Mouse (Mus musculus) brain, embryonic 14.5 days (tissue): Measurements from ENCODE around the gene Ptms. TPM values are rescaled to one million over a fixed set of nuclear protein-coding genes. Genes with fewer than 3 reads are reported as not detected.
A peak's percentile ranks its signal among the peaks of the same experiment; 100 is the strongest.
"Not testable (repeated sequence)": the region's sequence is repeated elsewhere in the genome, so short reads cannot be mapped to it uniquely, and the experiment has no call there.

Experiments
- DNase-seq: peaks from one replicate; pipeline ENCODE4 v3.0.0-alpha.2; 2011; ENCODE audit warnings: low read depth
- CTCF ChIP-seq: fragments of 200-500 bp; IDR thresholded peaks from 2 replicates; pipeline ENCODE4 v1.5.1; 2012; ENCODE audit warnings: inconsistent platforms, mild to moderate bottlenecking, moderate library complexity, borderline replicate concordance; ENCODE audit not compliant: insufficient read depth, insufficient read length; ENCODE audit errors: extremely low read depth
- POLR2A ChIP-seq: fragments of 200-500 bp; IDR thresholded peaks from 2 replicates; pipeline ENCODE4 v1.6.1; 2012; ENCODE audit warnings: mild to moderate bottlenecking, inconsistent platforms, borderline replicate concordance; ENCODE audit not compliant: poor library complexity, insufficient read depth, insufficient read length, severe bottlenecking; ENCODE audit errors: extremely low read depth
- polyA plus RNA-seq: library from polyadenylated mRNA; depleted of rRNA; stranded (reverse); fragments of >200 nt; gene quantifications from 2 replicates; pipeline ENCODE4 v1.2.3, GENCODE M21; 2012

Gene Ptms
- polyA plus RNA-seq, 1 experiment = 2,630 TPM

DNA sequence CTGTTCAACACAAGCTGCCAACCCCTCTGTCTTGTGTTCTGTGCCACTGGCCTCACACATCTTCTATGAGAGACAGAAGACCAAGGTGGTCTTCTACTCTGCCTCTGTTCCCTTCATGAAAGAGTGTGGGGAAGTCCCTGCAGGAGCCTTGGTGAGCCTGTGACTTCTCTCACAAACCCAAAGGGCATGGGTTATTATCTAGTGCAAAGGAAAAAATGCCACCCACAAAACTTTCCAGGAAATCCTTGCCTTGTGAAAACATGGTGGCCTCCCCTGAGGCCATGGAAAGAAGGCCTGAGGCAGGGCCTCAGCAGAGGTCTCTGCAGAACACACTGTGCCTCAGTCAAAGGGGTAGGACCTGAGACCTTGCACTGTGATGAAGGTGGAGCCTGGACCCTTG is 18.1 kb downstream of the Ptms start:
- no peak for DNase-seq
- TF ChIP-seq POLR2A = no peak
- TF ChIP-seq CTCF = no peak

DNA sequence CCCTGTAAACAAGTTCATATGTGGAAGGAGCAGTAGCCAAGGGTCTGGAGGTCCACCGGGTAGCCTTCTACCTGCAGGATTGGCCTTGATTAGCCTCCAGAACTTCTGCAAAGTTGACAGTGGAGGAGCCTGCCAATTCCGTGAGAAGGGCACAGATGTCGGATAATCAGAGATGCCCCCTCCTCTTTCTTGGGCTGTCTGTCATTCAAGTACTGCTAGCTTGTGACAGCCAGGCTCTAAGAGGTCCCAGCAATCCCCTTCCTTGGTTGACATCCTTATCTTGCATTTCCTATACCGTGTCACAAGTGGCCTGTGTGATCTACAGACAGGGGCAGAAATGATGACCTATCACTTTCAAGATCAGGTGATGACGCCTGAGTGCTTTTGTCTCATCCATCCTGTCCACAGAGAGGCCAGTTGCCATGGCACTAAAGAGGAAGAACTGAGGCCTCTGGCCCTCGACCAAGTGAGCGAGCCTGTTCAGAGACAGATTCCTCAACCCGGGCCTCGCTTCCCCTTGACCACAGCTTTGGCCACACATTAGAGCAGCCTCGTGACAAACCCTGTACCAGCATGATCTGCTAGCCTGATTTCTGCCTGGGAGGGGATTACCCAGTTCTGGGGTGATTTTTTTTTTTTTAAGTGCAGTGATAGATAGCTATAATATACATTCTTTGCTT is 19.0 kb downstream of the Ptms start:
- TF ChIP-seq CTCF = no peak
- no peak for TF ChIP-seq POLR2A
- DNase-seq = no peak

DNA sequence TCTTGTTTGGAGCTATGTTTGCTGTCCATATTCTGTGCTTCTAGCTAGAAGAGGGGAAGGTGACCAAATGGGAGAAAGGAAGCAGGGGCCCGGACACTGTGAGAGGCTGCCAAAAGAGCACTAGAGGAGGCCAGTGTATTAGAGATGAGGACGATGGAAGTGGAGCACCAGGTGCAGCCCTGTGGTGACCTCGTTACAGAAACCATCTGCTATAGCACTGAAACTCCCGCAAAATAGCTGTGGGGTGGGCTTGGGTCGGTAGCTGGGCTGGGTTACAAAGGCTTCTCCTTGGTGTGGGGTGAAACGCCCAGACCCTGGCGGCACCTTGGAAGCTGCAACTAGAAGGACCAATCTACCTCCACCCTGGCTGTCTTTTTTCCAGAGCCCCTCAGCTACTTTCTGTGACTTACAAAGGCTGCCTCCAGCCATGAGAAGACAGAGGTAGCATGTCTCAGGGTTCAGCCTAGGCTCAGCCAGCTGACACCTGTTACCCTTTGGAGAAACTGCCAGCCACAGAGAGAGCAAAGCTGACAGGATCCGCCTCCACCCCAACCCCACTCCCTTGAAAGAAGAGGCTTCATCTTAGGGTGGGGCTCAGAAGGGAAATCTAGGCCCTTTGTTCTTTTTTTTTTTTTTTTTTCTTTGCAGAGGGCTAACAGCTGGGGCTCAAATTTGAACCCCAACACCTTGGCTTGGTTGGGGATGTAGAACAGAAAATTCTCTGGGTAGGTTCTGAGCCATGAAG is 19.7 kb downstream of the Ptms start:
- TF ChIP-seq CTCF = no peak
- TF ChIP-seq POLR2A = no peak

DNA sequence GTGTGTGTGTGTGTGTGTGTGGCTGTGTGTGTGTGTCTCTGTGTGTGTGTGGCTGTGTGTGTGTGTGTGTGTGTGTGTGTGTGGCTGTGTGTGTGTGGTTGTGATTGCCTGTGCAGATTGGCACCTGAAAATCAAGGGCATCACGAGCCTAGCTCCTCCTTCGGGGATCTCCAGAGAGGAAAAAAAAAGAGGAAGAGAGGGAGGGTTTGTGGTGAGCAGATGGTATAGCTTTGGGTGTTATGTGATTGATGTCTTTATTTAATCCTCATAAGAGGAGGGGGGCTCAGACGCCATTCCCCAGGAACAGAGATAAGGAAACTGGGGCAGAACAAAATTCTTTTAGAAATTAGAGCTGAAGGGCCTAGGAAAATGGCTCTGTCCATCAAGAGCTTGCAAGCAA is 21.5 kb downstream of the Ptms start:
- TF ChIP-seq CTCF (no peak), POLR2A (no peak)
- DNase-seq = peak; percentile 68

More for the DNA sequence above, 19.7 kb downstream of the Ptms start:
- no peak for DNase-seq

DNA sequence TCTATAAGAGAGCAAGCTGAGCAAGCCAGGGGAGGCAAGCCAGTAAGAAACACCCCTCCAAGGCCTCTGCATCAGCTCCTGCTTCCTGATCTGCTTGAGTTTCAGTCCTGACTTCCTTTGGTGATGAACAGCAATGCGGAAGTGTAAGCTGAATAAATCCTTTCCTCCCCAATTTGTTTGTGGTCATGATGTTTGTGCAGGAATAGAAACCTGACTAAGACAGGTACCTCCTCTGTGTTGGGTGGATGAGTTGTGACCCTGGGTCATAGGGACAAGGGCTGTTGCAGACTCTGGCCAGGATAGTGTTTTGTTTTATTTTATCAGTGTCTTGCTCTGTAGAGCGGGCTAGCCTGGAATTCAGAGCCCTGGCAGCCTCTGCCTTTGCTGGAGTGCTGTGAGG is 25.8 kb downstream of the Ptms start:
- DNase-seq = not testable (repeated sequence)

DNA sequence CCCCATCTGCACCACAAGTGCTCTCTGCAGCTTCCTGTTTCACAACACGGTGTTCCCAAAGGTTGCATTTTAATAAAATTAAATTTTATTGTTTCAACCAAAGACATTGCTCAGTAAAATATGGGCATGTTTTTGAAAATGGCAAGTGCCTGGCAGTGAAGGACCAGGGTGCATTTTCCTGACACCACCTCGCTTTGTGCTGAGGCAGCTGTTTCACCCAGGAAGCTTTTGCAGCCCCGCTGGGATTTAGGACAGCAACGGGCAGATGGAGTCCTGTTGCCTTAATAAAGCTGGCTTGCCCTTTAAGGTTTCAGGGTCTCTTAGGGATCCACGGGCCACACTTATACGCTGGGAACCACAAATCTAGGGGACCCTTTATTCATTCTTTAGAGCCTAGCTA is 28.9 kb downstream of the Ptms start:
- TF ChIP-seq POLR2A = no peak
- no peak for DNase-seq

DNA sequence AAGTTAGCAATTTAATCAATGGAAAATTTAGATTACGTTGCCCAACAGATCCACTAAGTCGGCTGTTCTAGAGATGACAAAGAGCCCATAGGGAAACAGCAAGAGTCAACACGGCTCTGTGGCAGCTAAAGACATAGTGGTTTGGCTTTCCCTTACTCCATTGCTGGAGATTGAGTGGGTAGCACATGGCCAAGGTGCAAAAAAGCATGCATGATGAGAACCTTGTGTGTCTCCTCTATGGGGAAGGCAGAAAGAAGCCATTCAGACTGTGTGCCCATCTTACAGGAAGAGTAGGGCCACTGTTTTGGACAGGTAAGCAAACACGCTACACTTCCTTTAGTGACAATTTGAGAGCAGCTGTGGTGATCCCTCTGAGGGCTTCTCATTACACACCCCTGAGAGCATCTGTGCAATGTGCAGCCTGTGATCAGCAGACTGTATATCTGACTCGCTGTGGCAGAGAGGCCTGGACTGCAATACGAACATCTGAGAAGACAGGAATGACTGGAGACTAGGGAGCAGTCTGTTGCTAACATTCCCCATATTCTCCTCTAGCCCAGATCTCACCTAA is 31.3 kb downstream of the Ptms start:
- DNase-seq = no peak
- TF ChIP-seq CTCF (no peak), POLR2A (no peak)

DNA sequence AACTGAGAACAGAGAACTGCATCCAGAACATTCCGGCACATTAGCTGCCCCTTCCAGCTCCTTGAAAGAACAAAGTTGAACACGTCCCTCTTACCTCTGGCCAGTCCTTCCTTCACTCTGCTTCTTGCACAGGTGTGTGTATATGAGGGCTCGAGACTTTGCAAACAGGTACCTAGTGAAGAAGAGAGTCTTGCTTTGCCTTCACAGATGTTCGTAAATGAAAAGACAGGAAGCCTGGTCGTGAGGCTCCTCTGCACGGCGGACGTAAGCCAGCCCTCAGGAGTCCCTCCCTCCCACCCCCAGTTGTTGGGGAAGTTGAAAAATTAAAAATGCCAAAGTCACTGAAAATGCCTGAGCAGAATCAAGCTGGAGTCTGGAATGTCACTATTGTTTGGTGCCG is 31.9 kb downstream of the Ptms start, which contains the start of gene Cd4:
TSS of gene Cd4 (minus strand) at position 236 of the 400 bp plus-strand sequence.
- no peak for TF ChIP-seq POLR2A
- TF ChIP-seq CTCF = no peak
- no peak for DNase-seq

DNA sequence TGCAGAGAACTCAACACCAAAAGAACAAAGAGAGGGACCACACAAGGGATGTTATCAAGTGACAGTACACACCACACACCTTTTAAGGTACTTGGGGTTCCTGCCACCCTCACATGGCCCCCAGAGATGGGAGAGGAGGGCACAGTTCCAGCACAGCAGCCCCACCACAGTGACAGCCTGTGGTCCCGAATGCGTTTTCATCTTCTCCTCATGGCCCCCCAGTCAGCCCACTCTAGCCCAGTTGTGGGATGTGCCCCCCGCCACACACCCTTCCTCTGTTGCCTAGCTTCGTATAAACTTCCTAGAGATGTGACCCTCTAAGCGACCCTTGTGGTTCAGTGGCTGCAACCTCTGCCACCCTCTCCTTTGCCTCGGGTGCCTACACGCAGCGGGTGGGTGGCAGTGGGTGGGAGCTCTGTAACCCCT is 33.9 kb downstream of the Ptms start:
- DNase-seq = no peak
- no peak for TF ChIP-seq CTCF
- no peak for TF ChIP-seq POLR2A

DNA sequence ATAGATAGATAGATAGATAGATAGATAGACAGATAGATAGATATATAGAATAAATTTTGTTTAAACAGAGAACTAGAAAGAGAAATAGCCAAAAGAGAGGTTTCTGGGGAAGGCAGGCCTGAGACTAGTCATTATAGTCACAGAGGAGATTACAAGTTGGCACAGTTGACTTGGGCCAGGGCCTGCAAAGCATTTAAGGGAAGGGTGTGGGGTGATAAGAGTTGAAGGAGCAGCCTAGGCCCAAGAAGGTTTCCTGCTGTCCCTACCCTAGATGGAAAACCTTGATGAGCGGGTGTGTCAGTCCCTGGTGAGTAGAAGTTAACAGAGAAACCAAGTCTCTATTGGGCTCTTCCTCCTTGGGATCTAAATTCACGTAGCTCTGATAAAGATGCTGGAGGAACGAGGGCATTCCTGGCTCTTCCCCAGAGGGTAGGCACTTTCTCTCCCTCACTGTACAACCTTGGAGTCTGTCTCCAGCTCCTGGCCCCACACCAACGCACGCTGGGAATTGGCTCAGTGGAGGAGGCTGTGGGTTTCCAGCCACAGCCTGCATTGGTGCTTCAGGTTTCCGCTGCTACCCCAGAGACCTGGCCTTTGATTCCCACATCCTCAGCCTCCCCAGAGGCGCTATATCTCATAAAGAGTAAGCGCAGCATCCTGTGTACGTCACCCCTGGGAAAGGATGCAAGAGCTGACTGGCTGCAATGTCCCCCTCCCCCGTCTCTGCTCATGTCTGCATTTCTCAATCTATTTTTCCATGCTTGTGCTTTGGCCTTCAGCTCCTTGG is 35.0 kb downstream of the Ptms start:
- no peak for DNase-seq
- TF ChIP-seq CTCF (no peak), POLR2A (no peak)

DNA sequence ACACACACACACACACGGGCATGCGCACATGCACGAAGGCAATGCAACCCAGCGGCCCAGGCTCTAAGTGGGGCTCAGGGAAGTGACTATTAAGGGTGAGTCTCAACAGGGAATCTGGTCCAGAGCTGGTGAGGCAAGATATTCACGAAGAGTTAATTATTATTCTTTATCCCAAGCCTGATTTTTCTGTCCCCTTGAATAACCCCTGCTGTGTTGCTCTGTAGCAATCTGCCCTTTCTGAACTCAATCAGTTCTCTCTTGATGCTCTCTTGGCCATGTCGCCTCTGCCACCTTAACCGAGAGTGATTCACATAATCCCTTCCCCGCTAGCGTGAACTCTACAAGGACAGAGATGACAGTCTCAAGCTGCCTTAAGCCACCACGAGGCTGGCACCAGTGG is 36.6 kb downstream of the Ptms start:
- no peak for DNase-seq
- no peak for TF ChIP-seq CTCF
- TF ChIP-seq POLR2A = no peak

DNA sequence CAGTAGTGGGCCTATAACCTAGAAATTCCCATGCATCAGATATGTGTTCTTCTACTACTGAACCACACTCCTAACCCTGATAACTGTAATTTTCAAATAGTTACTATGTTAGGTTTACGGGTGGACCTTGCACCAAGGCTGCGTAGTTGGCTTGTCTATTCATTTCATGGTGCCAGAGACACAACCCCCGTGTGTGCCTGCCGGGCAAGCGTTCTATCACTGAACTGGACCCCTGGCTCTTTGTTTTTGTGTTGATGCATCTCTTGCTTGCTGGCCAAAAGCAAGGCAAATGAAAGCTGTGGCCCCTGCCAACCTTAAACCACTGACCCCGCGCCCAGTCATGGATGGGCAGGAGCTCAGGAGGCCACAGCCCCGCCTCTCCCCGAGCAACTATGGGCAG is 38.1 kb downstream of the Ptms start:
- no peak for DNase-seq
- TF ChIP-seq POLR2A (no peak), CTCF (no peak)
